Mouse (Mus musculus) testis, postnatal 10 days (tissue): ENCODE results near the gene Cdkal1.

Experiments
- DNase-seq: peaks from one replicate; pipeline ENCODE4 v3.0.0; 2021; ENCODE audit warnings: low spot score

Cdkal1 gene

DNA sequence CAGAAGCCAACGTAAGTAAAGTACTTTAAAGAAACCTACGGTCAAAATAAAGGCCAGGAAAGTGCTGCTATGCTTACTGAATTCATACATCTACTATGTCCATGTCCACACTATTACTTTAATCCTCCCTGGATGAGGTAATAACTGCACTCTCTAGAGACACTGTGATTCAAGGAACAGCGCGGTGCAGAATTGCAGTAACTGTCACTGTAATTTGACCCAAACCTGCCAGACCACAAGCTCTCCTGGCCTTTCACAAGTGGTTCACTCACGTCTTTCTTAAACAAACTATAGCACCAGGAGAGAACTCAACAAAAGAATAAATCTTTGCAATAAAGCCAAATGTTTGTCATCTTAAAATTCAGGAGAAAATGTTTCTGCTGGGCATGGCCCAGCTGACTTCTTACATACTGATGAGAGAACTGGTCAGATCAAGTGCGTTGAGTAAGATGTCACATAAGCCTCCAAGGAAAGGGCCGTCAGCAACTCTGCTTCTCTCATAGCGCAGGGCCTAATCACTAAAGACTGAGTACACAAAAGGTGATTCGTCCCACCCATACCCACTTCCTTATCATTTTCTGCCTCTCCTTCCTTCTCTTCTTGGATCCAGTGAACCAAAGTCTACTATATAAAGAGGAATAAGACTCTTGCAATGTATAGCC lies 504.3 kb downstream of the Cdkal1 start:
- no peak for DNase-seq

DNA sequence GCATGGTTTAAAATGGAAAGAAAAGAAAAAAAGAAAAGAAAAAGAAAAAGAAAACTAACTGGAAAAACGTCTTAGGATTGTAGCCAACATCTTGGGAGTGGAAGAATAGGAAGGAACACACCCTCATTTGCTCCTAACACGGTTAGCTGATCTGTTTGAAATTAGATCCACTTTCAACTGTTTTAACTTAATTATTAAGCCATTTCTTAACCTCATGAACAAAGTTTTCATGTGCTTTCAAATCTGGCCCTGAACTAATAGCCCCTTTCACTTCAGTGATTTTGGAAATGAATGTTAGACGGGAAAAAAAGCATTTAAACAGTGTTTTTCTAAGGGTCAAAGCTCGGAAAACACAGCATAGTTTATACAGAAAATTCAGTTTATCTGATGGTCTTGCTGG lies 505.5 kb downstream of the Cdkal1 start:
- DNase-seq: no peak

DNA sequence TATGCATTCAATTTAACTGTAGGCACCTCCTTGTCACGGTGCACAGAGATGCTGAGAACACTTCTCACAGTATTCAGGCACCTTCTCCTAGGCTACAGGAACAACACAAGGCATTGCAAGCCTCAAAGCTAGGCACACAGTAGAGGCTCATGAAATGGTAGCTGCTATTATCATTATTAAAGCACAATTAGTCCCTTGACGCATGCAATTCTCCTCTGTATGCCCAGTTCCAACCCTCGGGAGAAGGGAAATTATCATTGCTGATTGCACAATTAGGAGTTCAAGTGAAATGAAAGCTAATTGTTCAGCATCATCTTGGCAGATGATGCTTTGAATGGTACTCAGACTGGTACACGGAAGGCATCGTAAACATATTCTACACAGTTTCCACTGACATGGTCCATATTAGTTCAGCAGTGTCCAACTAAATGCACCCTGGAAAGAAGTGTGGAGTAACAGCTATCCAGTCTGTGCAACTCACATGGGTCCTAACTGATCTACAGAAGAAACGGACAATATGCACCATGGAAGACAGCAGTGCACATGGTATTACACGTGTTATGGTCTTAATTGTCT lies 506.0 kb downstream of the Cdkal1 start:
- DNase-seq: no peak

GRCm38 (mm10) chr13:29348331-29348730 lies 507.1 kb downstream of the Cdkal1 start:
- no peak for DNase-seq

DNA sequence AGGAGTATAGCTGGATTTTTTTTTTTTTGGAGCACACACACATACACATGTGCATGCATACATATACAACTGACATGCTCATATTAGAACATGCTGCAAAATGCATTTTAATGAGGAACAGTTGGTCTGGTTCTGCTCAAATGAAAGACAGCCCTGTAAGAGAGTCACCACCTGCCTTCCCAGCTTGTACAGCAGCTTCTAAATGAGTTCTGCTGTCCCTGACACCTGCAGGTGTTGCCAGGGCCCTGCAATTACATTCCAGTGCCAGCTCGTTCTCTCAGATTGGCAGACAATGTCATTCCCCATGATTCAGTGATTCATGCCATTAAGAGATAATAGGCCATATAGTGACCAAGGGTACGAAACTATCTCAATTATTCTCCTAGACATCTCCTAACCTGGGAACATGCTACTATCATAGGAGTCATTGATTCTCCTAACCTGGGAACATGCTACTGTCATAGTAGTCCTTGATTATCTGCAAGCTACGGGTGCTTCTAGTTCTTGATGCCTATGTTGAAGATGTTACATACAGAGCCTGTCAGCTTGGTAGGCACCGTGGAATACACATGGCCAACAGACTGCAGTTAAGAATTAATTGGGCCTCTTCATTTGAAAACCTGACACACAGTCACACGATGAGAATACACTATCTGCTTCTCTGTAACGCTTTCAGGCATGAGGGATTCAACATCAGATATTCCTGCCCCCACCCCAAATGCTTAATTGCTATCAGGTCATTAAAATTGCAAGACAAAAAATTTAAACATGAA lies 522.6 kb downstream of the Cdkal1 start:
- DNase-seq: no peak

DNA sequence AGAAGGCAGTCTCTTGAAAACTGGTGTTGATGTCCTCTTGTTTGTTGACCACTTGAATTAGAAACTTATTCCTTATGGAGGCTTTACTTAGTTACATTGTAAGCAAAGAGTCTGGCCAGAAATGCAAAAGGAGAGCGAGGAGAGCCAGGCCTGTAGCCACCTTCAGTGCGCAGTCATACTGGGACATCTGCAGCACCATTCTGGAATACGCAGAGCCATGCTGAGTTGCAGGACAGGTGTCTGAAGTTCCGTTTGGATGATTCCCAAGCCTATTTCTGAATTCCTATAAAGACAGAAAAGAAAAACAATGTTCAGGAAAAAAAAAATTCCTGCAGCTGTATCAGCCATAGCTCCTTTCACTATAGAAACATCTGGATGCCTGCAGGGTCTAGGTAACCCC lies 529.5 kb downstream of the Cdkal1 start:
- no peak for DNase-seq

GRCm38 (mm10) chr13:29320421-29320820 lies 535.1 kb downstream of the Cdkal1 start:
- DNase-seq: no peak

GRCm38 (mm10) chr13:29317703-29318102 lies 537.8 kb downstream of the Cdkal1 start:
- no peak for DNase-seq

DNA sequence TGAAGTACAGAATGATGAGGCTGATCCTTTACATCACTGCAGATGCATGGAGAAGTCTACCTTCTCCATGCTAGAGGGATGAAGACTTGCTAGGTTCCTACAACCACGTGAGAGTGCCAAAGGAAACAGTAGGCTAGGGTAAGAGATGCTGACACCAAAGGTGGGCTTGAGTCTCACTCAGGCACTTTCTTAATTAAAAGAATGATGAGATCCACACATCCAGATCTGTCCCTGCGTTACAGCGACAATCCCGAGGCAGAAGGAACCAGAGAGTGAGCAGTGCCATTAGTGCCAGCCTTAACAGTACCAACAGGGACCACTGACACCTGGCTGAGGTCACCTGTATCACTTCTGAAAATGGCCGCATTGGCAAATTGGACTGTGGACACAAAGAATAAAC lies 539.2 kb downstream of the Cdkal1 start:
- DNase-seq: no peak

GRCm38 (mm10) chr13:29312026-29312425 lies 543.4 kb downstream of the Cdkal1 start:
- DNase-seq: no peak

DNA sequence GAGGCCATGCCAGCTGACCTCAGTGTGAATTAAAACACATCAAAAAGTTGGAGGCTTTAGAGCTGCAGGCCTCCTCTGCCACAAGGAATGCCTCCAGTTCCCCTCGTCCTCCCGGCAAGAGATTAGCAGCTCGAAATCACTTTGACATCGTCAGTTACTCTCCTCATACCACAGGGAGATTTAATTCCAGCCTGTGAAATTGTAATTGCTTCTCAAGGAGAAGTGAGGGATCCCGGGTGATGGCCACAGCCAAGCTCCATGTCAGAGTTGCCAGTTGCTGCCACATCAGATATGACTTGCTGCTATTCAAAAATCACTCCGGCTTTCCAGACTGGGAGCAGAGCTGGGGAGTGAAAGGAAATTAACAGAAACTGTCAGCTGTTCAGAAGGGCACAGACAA lies 548.1 kb downstream of the Cdkal1 start:
- DNase-seq: no peak

- DNase-seq: no peak
Measured at GRCm38 (mm10) chr13:29292608-29293240, 562.8 kb downstream of the Cdkal1 start.

GRCm38 (mm10) chr13:29290569-29290968 lies 564.9 kb downstream of the Cdkal1 start:
- DNase-seq: no peak

GRCm38 (mm10) chr13:29285058-29285457 lies 570.4 kb downstream of the Cdkal1 start:
- no peak for DNase-seq

- no peak for DNase-seq
Measured at GRCm38 (mm10) chr13:29281556-29281955, 573.9 kb downstream of the Cdkal1 start.

DNA sequence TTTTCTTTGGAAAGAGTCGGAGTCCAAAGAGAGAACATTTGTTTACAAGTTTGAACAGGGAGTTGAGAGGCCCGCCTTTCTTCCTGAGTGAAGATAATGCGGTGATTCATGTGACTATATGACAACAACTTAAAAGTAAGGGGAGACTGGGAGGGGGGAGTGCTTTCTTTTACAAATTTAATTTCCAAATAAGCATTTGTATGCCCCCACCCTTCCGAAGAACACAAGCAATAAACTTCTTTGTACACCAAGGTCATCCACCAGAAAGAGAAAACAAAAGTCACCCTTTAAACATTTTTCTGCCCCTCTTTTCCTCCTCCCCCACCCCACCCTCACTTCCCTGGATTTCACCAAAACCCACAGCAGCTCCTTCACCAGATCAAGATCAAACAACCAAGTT lies 577.3 kb downstream of the Cdkal1 start:
- no peak for DNase-seq

DNA sequence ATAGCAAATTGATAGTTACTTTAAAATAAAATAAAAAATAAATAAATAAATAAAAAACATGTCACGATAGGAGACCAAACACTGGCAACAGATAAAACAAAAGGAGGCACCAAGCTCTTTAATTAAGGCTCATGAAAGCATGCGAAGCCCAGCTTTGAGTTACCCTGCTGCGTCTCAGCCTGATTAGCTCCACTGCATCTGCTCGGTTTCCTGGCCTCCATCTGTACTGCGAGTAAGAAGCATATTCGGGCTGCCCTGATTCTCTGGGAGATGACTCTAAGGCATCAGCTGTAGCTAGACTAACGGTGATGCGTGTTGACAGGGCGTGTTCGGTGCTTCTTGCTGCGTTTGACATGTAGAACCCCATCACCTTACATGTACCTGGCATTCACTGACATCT lies 581.2 kb downstream of the Cdkal1 start:
- no peak for DNase-seq

GRCm38 (mm10) chr13:29273693-29274221 lies 581.7 kb downstream of the Cdkal1 start:
- DNase-seq: no peak

DNA sequence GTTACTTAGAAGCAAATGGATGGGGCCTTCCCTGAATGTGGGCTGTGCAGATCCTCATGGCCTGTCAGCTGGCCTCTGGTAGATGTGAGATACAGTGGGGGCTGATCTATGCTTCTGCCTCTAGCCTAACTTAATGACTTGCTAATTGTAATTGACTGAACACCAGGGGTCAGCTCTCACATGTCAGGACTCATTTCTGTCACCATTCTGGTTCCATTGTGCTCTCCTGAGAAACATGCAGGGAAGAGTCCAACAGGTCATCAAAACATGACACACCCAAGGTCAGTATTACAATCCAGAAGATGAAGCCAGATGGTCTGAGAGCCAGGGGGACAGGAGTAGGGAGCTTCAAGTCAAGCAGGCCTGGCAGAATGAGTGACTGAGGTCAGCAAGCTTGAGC lies 584.0 kb downstream of the Cdkal1 start:
- DNase-seq: no peak

GRCm38 (mm10) chr13:29264015-29264711 lies 591.3 kb downstream of the Cdkal1 start:
- no peak for DNase-seq

DNA sequence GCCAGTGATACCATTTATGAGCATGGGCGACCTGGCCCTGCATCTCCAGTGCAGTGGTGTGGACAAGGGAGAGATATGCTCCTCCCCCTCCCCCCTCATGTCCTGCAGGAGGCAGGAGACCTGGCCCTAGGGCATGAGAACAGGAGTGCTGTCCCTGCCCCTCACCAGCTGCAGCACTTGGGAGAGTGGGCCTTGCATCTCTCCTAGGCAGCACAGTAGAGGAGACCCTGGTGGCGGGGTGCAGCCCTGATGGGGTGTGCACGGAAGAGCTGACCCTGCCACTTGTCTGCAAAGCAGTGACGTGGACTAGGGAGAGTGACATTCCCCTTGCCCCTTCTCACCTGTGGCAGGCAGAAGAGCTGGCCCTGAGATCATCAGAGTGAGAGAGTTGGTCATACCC lies 593.3 kb downstream of the Cdkal1 start:
- DNase-seq: no peak

- DNase-seq: no peak
Measured at GRCm38 (mm10) chr13:29248535-29248934, 606.9 kb downstream of the Cdkal1 start.
